Mouse (Mus musculus) gastrocnemius, postnatal 25 days (tissue): ENCODE measurements around the gene Galnt2. TPM values are rescaled to one million over a fixed set of nuclear protein-coding genes. Genes with fewer than 3 reads are reported as not detected.

ENCODE experiments used
- DNase-seq: peaks from one replicate; pipeline ENCODE4 v3.0.0; 2022
- total RNA-seq, 2 experiments: library from RNA; stranded (reverse); gene quantifications; 1 replicate in 1 of 2; 2 replicates in 1 of 2; pipeline ENCODE4 v1.2.3; 2021

The Galnt2 gene
- total RNA-seq, 2 experiments from 2014 or later = 30.7 to 39.0 TPM

GRCm38 (mm10) chr8:124375168-124375567, 144.0 kb downstream of the Galnt2 start:
- no peak for DNase-seq

- DNase-seq = no peak
Measured at GRCm38 (mm10) chr8:124375727-124376126, 144.5 kb downstream of the Galnt2 start.

- DNase-seq = no peak
Measured at GRCm38 (mm10) chr8:124376406-124376805, 145.2 kb downstream of the Galnt2 start.

GRCm38 (mm10) chr8:124379289-124379688, 148.1 kb downstream of the Galnt2 start:
- DNase-seq = no peak

DNA sequence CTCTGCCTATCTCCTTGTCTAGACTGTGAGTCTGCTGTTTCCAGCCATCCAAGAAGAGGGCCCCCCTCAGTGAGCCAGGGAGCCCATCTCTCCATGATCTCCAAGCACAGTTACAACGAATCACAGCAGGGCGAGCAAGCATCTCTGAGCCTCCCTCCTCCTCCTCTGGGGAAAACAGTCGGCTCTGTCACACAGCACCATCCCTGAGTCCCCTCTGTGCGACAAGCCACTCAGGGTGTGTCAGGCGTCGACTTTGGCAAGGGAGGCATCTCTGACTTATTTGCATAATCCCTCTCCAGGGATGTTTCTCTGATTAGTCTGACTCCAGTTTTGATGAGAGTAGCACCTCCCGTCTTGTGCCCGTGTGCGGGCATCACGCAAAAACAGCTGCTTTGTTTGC, 151.0 kb downstream of the Galnt2 start:
- no peak for DNase-seq

DNA sequence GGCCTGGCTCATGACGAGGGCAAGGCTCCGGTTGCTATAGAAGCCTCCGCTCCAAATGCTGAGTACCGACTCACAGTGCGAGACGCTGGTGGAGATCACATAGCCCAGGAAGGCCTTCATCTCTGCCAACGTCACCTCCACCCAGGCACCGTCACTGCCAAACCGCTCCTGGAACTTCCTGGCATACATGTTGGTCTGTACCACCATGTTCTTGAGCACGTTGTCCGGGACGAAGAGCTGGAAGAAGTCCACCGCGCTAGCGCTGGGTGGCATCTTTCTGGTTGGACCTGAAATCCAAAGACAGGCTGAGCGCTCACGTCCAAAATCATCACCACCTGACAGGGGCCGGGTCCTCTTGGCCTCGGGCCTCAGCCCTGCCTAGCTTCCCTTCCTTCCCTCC, 153.1 kb downstream of the Galnt2 start:
- no peak for DNase-seq

DNA sequence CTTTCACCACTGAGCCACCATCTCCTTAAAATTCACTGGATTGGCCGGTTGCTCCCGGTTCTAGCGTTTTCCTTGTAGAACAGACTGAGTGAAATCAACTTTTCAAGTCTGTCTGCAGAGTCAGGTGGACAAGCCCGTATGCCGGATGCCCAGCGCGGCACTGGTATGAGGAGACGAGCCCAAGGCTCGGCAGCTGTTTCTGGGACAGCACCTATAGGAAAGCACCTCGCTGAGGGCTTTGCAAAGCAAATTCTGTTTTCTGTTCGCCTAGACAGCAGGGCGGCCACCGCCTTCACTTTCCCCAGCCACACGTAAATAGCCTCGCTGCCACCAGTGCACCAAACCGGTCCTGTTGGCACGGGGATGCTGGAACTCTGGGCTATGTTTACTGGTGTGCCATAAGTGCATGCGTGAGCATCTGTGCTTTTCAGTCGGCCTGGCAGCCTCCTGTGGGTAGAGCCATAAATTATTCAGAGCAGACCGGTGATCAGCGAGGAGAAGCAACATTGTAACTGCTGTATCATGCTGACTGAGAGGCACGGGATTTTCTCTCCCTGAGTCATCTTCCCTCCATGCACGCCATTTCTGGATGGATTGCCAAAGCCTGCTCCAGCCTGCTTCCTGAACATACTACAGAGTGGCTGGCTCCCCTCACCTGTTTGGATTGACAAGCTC, 155.2 kb downstream of the Galnt2 start:
- no peak for DNase-seq

DNA sequence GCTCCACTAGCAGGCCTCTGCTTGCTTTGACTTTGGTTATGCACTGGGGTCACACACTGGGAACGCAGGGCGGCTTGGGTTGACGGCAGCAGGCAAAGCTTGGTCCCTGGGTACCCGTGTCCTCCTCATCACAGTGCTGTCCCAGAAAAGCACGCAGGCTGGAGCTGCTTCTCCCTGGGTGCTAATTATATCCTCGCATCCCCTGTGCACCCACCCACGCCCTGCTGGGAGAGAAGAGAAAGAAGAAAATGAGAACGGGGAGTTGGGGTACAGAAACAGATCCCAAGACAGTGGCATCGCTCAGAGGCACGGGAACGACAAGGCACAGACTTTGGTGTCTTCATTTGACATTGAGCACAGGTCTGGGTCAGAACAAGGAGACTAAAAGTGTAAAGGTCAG, 158.3 kb downstream of the Galnt2 start:
- DNase-seq = no peak

GRCm38 (mm10) chr8:124391191-124391590, 160.0 kb downstream of the Galnt2 start:
- no peak for DNase-seq

GRCm38 (mm10) chr8:124392271-124393012, 161.3 kb downstream of the Galnt2 start:
- no peak for DNase-seq

- DNase-seq = no peak
Measured at GRCm38 (mm10) chr8:124393013-124393412, 161.8 kb downstream of the Galnt2 start.

- no peak for DNase-seq
Measured at GRCm38 (mm10) chr8:124393927-124394326, 162.7 kb downstream of the Galnt2 start.

- no peak for DNase-seq
Measured at GRCm38 (mm10) chr8:124394951-124395350, 163.8 kb downstream of the Galnt2 start.

Other genes starting within 250 kb of the Galnt2 start
- 10 to 100 TPM; 13.5 to 14.4 TPM for gene Abcb10, start 248.3 kb upstream of the Galnt2 start, total RNA-seq
- 10 to 100 TPM; 10.5 to 11.0 TPM for gene Taf5l, start 210.0 kb upstream of the Galnt2 start, total RNA-seq
- gene Urb2, start 209.9 kb upstream of the Galnt2 start, total RNA-seq = 1 to 10 TPM; 5.2 to 7.0 TPM
- gene Pgbd5, start 208.3 kb downstream of the Galnt2 start, total RNA-seq = under 1 TPM; 0.26 to 0.40 TPM